Mouse (Mus musculus) embryo, embryonic 10.5 days (tissue): ENCODE results near the gene Wnt11.
A peak's percentile ranks its signal among the peaks of the same experiment; 100 is the strongest.

Source experiments
- DNase-seq: peaks from one replicate; pipeline ENCODE4 v3.0.0-alpha.2; 2015; ENCODE audit warnings: low spot score

Wnt11 gene

DNA sequence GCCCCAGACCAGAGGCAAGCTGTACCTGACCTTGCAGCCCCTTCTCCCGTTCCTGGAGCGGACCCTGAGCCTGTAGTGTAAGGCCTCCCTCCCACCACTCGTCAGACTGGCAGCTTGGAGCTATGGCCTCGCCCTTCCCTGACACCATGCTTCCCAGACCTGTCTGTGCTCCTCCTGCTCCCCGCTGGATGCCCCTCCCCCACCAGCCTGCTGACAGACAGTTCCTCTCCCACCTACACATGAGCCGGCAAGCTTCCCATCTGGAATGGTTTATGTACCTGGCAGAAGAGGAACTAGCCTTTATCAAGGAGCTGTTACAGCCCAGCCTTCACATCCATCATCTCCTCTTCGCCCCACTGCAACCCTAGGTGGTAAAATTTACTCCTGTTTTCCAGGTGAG, 6.0 kb upstream of the Wnt11 start:
- DNase-seq, result peak; percentile 37

DNA sequence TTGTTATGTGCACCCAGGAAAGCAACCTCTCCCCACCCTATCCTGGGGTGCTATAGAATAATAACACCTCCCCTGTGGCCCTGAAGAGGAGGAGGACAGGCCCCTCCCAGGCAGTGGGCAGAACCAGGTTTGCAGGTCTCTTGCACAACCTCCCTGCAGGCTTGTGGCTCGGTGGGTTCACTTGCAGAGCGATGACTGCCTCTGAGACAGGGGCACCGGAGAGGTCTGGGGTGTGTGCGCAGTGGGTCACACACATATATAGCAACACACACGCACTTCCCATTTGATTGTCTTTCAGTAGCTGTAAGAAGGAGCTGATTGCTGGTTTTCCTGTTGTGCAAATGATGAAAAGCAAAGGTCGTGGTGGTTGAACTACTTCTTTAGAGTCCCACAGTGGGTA, 3.6 kb upstream of the Wnt11 start:
- DNase-seq, result no peak

DNA sequence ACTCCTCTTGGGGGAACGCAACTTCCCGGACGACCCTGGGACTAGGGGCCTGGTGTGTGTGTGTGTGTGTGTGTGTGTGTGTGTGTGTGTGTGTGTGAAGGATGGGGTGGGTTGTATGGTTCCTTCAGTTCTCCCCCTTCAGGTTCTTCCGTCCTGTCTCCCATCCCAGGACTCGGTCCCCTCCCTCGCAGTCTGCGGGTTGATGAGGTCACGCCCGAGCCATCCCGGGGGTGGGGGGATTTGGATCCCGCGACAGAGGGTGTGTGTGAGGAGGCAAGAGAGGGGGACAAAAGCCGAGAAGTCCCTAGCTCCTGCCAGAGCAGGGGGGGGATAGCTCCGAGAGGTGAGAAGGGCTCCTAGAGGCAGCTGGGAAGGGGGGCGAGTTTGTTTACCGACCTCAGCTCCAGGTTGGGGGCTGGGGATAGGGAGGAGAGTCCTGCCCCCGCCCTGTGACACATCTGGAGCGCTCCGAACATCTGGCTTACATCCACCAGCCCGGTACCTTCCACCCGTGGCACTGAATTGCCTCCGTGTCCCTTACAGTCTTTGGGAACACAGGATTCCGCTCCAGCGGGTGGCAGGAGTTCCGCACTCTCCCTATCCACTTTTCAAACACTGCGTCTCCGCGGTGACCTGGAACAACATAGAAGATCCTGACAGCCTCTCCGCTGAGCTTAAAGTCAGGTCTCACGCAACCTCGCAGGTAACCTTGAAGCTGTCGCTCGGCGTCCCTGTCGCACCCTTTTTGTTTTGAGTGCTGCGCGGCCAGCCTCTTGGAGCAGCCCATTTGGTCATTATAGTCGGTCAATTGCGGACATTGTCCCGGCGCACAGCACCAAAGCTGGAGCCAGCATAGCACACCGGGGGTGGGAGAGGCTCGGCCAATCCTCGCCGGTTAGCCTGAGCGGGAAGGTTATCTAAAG, 868 bp downstream of the Wnt11 start:
- DNase-seq, result peak; percentile 52

DNA sequence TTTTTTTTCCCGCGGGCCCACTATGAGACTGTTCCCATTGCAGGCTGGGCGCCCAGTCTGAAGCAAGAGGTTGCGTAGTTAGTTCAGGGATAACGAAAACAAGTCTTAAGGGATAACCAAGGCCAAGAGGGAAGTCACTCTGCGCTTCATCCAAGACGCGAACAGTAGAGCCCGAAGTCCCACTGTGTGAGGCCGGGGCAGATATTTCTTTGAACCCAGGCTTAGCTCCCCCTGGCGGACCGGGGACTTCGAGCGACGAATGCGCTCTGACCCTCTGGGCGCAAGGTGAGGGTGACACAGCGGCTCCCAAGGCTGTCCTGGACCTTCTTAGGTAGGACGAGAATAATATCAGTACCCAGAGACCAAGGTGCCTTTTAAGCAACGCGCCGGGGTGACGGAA, 1.7 kb downstream of the Wnt11 start:
- peak; percentile 82 for DNase-seq

DNA sequence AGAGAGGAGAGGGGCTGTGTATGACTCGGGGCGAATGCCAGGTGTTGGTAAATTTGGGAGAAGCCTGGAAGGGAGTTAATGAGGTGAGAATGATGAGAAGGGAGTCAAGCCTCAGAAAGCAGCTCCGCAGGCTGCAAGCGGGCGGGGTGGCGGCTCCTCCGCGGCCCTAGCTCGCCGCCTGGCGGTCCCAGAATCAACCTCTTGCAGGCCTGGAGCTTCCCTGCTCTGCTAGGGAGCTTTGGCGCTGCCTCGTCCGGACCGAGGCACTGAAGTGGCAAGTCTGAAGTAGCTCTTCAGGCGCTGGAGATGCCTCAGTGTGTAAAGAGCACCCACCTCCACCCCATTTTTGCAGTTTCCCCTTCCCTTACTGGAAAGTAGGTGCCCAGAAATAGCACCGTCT, 3.0 kb downstream of the Wnt11 start:
- DNase-seq, result peak; percentile 90

- peak; percentile 79 for DNase-seq
Measured at GRCm38 (mm10) chr7:98838729-98839141, 3.8 kb downstream of the Wnt11 start.

DNA sequence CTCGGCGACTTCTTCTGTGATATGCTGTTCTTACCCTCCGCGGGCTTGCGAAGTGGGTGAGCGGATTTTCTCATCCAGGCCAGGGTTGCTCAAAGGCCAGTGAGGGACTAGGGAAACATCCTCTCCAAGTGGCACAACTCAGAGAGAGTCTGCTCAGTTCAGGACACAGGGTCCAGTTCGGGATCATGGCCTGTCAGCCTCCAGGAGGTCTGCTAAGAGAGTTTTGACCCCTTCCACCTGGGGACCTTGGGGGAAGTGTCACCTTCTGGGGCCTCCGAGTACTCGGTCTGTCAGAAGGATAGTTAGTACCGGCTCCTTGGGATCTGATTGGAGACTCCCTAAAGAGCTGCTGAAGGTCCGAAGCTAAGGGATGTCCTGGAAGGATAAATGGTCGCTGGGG, 4.4 kb downstream of the Wnt11 start:
- DNase-seq, result peak; percentile 46

GRCm38 (mm10) chr7:98840771-98841170, 5.9 kb downstream of the Wnt11 start:
- DNase-seq, result no peak

- peak; percentile 50 for DNase-seq
Measured at GRCm38 (mm10) chr7:98841802-98842201, 6.9 kb downstream of the Wnt11 start.

GRCm38 (mm10) chr7:98842997-98843396, 8.1 kb downstream of the Wnt11 start:
- no peak for DNase-seq

DNA sequence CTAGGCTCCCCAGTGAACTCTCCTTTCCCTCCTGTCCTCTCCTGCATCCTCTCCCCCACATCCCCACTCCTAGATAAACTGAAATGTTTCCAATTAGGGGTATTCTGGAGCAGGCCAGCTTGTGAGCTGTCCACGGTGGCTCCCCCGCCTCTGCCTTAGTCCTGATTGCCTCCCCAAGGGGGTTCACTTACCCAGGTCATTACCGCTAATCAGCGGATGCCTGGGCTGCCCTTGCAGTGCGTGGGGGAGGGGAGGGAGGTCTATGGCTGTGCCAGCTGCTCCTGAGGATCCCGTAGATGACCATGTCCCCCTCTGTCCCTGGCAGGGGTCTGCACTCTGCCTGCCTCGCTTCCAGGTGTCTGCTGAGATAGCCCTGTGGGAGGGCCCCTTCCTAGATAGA, 8.7 kb downstream of the Wnt11 start:
- peak; percentile 51 for DNase-seq

GRCm38 (mm10) chr7:98848899-98849640, 14.2 kb downstream of the Wnt11 start:
- DNase-seq, result no peak

DNA sequence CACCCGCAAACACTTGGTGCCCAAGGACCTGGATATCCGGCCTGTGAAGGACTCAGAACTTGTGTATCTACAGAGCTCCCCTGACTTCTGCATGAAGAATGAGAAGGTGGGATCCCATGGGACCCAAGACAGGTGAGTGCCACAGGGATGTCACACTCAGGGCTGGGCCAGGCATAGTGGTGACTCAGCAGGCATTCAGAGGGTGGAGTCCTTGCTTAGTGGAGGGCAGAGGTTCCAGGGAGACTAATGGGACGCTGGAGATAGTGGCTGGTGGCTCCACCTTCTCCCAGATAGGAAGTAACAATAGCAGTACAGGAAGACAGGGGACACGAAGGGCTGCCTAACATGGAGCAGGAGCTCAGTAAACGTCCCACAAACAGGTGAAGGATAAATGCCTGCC, 15.5 kb downstream of the Wnt11 start:
- no peak for DNase-seq

- DNase-seq, result peak; percentile 57
Measured at GRCm38 (mm10) chr7:98851220-98851619, 16.3 kb downstream of the Wnt11 start.

- DNase-seq, result no peak
Measured at GRCm38 (mm10) chr7:98852950-98853650, 18.2 kb downstream of the Wnt11 start.

DNA sequence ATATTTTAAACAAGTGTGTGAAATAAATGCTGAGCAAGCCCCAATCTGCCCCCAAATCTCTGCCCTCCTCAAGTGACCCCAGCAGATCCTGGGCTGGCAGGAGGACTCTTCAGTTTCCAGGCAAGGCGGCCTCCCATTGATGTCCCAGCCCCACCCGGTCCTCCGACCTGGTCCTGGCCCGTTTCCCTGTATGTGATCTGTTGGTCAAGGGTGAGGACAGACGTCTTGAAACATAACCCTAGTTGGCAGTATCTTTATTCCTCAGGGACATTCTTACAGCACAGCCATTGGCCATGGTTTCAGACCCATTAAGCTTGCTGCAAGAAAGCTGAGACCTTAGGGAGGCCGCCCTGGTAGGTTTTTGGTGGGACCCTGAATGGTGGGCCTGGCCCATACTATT, 18.9 kb downstream of the Wnt11 start:
- no peak for DNase-seq

DNA sequence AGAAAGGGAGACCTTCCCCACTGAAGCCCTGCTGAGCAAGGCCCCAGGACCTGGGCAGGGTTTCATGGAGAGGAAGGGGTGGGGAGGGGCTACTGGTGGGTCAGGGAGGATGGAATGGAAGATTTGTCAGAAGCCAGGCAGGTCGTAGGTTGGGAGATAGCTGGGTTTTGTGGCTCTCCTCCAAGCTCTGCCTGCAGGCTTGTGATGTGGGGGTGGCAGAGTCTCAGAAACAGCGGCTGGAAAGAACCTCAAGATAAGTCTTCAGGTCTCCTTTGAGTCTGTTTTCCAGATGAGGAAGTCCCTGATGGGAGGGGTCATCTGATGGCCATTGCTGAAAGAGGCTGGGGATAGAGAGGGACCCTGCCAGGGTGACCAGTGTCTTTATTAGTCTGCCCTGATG, 20.5 kb downstream of the Wnt11 start:
- DNase-seq, result no peak

DNA sequence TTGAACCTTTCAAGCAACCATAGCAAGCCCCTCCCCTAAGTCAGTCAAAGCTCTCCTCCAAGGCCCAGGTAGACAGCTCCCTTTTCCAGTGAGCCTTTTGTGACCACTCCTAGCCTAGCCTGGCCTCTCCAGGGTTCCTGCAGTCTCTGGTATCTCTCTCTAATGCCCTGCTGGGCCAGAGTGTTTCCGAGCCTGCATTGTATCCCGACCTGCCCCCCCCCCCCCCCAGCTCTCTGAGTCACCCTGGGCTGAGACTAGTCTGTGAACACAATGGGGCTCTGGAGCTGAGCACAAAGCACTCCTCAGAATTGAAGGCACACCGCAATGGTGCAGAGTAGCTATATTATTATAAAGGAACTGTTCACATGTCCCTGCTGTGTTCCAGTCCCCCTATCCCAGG, 21.2 kb downstream of the Wnt11 start:
- no peak for DNase-seq

GRCm38 (mm10) chr7:98857094-98857493, 22.2 kb downstream of the Wnt11 start:
- no peak for DNase-seq

GRCm38 (mm10) chr7:98861002-98861401, 26.1 kb downstream of the Wnt11 start:
- no peak for DNase-seq

DNA sequence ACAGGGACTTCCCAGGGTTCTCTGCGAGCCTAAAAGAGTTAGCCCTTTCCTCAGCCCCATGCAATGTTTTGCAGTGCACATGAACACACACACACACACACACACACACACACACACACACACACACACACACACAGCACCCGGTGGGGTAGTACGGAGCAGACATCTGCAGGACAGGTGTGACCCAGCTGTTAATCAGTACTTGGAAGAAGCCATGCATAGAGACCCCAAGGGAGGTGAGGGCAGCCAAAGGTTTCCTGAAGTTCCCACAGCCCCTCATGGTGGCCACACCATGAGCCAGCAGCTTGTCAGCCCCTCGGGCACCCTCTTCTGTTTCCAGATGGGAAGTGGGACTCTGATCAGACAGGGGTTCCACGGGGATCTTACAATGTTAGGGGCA, 28.1 kb downstream of the Wnt11 start:
- no peak for DNase-seq

GRCm38 (mm10) chr7:98863969-98864718, 29.2 kb downstream of the Wnt11 start:
- DNase-seq, result no peak
